ENCODE assay signal across 9 mouse cellular contexts in genomic region chr1:185438841-185439580, GRCm38 (mm10). TPM values are rescaled to one million over a fixed set of nuclear protein-coding genes. Genes with fewer than 3 reads are reported as not detected.
A peak's percentile ranks its signal among the peaks of the same experiment; 100 is the strongest.
DNase-seq lines count a peak whose midpoint lies in the region; ATAC-seq and TF ChIP-seq lines count a peak whose summit lies in the region.
"Had no signal": no experiment of that assay in that cellular context is flagged by ENCODE, and none has a peak within 500 bp of the region (broad histone marks: within the 10 kb centered on the region; RNA-seq: fewer than 3 reads in every experiment).

No protein-coding gene starts in this region.

- H3K9ac ChIP-seq in hindbrain, embryonic 15.5 days = no peak overlapping the region
- H3K9ac ChIP-seq in hindbrain, embryonic 12.5 days = no peak overlapping the region
- no peak overlapping the region for H3K9ac ChIP-seq in lung, postnatal 0 days (replicated peaks; ENCODE audit: low read depth)
- no peak overlapping the region for H3K9ac ChIP-seq in intestine, embryonic 16.5 days (ENCODE audit: low read depth, low read length)

- H3K27me3 ChIP-seq in hindbrain, embryonic 15.5 days = no peaks in the 10 kb centered on the region; the same call in 1 of the 2 replicates
- no peaks in the 10 kb centered on the region for H3K27me3 ChIP-seq in hindbrain, embryonic 12.5 days
- H3K27me3 ChIP-seq in lung, postnatal 0 days (replicated peaks; ENCODE audit: insufficient read depth, low read length) = no peaks in the 10 kb centered on the region
- H3K27me3 ChIP-seq in intestine, embryonic 16.5 days (replicated peaks; ENCODE audit: control insufficient read depth, insufficient read depth, low read length) = no peaks in the 10 kb centered on the region

- intact Hi-C loops in left cerebral cortex, postnatal 25 days (cut with DNase I) = loop anchor here (5.0 kb wide), 1 partner anchor 63 kb away; no protein-coding TSS in a partner anchor

- H3K4me3 ChIP-seq in hindbrain, embryonic 15.5 days = no peak overlapping the region
- no peak overlapping the region for H3K4me3 ChIP-seq in hindbrain, embryonic 12.5 days
- no peak overlapping the region for H3K4me3 ChIP-seq in lung, postnatal 0 days (ENCODE audit: low read depth, low read length)
- no peak overlapping the region for H3K4me3 ChIP-seq in intestine, embryonic 16.5 days (ENCODE audit: low read length)

- no peaks in the 10 kb centered on the region for H3K36me3 ChIP-seq in hindbrain, embryonic 15.5 days
- no peaks in the 10 kb centered on the region for H3K36me3 ChIP-seq in hindbrain, embryonic 12.5 days
- H3K36me3 ChIP-seq in lung, postnatal 0 days (ENCODE audit: insufficient read depth, low read length) = no peaks in the 10 kb centered on the region
- no peaks in the 10 kb centered on the region for H3K36me3 ChIP-seq in intestine, embryonic 16.5 days (ENCODE audit: control insufficient read depth, insufficient read depth, low read length)

- H3K9me3 ChIP-seq in hindbrain, embryonic 15.5 days = no peaks in the 10 kb centered on the region
- H3K9me3 ChIP-seq in hindbrain, embryonic 12.5 days (replicated peaks) = no peaks in the 10 kb centered on the region
- H3K9me3 ChIP-seq in lung, postnatal 0 days (ENCODE audit: low read length) = no peaks in the 10 kb centered on the region
- no peaks in the 10 kb centered on the region for H3K9me3 ChIP-seq in intestine, embryonic 16.5 days (ENCODE audit: control insufficient read depth, low read length)

- WGBS in hindbrain, embryonic 15.5 days = 52% methylated on average over 9 of the region's 9 CpGs
- 69% methylated on average over 9 of the region's 9 CpGs for WGBS in hindbrain, embryonic 12.5 days
- WGBS in lung, postnatal 0 days = 60% methylated on average over 9 of the region's 9 CpGs
- WGBS in intestine, embryonic 16.5 days = 74% methylated on average over 9 of the region's 9 CpGs

- no peak for TF ChIP-seq EP300 in lung, postnatal 0 days (IDR thresholded peaks at IDR 0.05)

- peaks cover 18% of the 10 kb centered on the region for H3K4me1 ChIP-seq in hindbrain, embryonic 15.5 days (replicated peaks)
- H3K4me1 ChIP-seq in hindbrain, embryonic 12.5 days = 0 out of 2 replicates have a peak, but pooled peaks cover 5% of the 10 kb centered on the region
- no peaks in the 10 kb centered on the region for H3K4me1 ChIP-seq in lung, postnatal 0 days (ENCODE audit: insufficient read depth, low read depth, low read length)
- no peaks in the 10 kb centered on the region for H3K4me1 ChIP-seq in intestine, embryonic 16.5 days (ENCODE audit: control insufficient read depth, insufficient read depth, low read length)

- H3K27ac ChIP-seq in hindbrain, embryonic 15.5 days (replicated peaks) = peak overlapping the region; percentile 73
- no peak overlapping the region for H3K27ac ChIP-seq in hindbrain, embryonic 12.5 days
- H3K27ac ChIP-seq in lung, postnatal 0 days (ENCODE audit: low read length) = no peak overlapping the region
- no peak overlapping the region for H3K27ac ChIP-seq in intestine, embryonic 16.5 days (ENCODE audit: low read length)
- H3K27ac ChIP-seq: macrophage had no signal

- peak; percentile 64 for ATAC-seq in hindbrain, embryonic 15.5 days (ENCODE audit: low FRiP score, low read depth)
- no peak for ATAC-seq in hindbrain, embryonic 12.5 days (ENCODE audit: low FRiP score)
- ATAC-seq in frontal cortex, adult (ENCODE audit: low TSS enrichment) = peak; percentile 76
- ATAC-seq in lung, postnatal 0 days = no peak
- ATAC-seq in intestine, embryonic 16.5 days = no peak

- H3K4me2 ChIP-seq in hindbrain, embryonic 15.5 days = no peak overlapping the region
- H3K4me2 ChIP-seq in hindbrain, embryonic 12.5 days (replicated peaks) = no peak overlapping the region
- H3K4me2 ChIP-seq in lung, postnatal 0 days (replicated peaks; ENCODE audit: low read depth, low read length) = no peak overlapping the region
- H3K4me2 ChIP-seq in intestine, embryonic 16.5 days (ENCODE audit: low read depth, low read length) = no peak overlapping the region

- no peak for TF ChIP-seq CTCF in lung, postnatal 0 days (IDR thresholded peaks at IDR 0.05)

- DNase-seq in brain, embryonic 18.5 days (ENCODE audit: low read depth, low spot score) = peak; percentile 77
- DNase-seq in left cerebral cortex, postnatal 25 days (ENCODE audit: low spot score in 2 of 2) = peak; percentile 70 to 83
- no peak for DNase-seq in lung, postnatal 0 days (ENCODE audit: low spot score)
- no peak for DNase-seq in thymus, adult 18-20 months

RNA-seq across cellular contexts. Expression of gene Slc30a10, which starts 15.6 kb away (rescaled TPM):
- 7.1 and 8.7 TPM in 2 replicates for polyA plus RNA-seq in hindbrain, embryonic 15.5 days (2015; fragmentation: Nextera tagmentation; extraction: Ambion mirVana)
- polyA plus RNA-seq in hindbrain, embryonic 12.5 days (2016; fragmentation: Nextera tagmentation; extraction: Ambion mirVana) = 1.4 and 1.8 TPM in 2 replicates
- 10 to 100 TPM; 10.4 to 10.5 TPM for total RNA-seq in left cerebral cortex, postnatal 25 days (2021)
- polyA plus RNA-seq in lung, postnatal 0 days (2015; fragmentation: Nextera tagmentation; extraction: Ambion mirVana) = 0.05 TPM in 1 of 2 replicates, not detected in the other
- 3.0 and 3.7 TPM in 2 replicates for polyA plus RNA-seq in intestine, embryonic 16.5 days (2015; fragmentation: Nextera tagmentation; extraction: Ambion mirVana)
- polyA plus RNA-seq: macrophage had no signal

Comparison
In these comparisons a context has a peak if more than half of its experiments do, and no peak if none do; other contexts are left out.
1. ATAC-seq: peak in hindbrain, embryonic 15.5 days (single experiment) and frontal cortex, adult (single experiment); none in hindbrain, embryonic 12.5 days (single experiment), lung, postnatal 0 days (single experiment) and intestine, embryonic 16.5 days (single experiment).
2. DNase-seq: peak in brain, embryonic 18.5 days (single experiment) and left cerebral cortex, postnatal 25 days (2 of 2); none in lung, postnatal 0 days (single experiment) and thymus, adult 18-20 months (0 of 2).